Mouse (Mus musculus) bone marrow, adult 2 months (tissue): ENCODE measurements around the gene Mapk8ip3.

Experiments
- CTCF ChIP-seq: fragments of 200-500 bp; IDR thresholded peaks from 2 replicates; pipeline ENCODE4 v1.5.1; 2011; ENCODE audit warnings: low read length, control low read depth; ENCODE audit not compliant: control insufficient read depth, insufficient read depth
- POLR2A ChIP-seq: fragments of 200-500 bp; IDR thresholded peaks from 2 replicates; pipeline ENCODE4 v1.6.1; 2011; ENCODE audit warnings: low read depth, mild to moderate bottlenecking, control low read depth, low read length, borderline replicate concordance; ENCODE audit not compliant: control insufficient read depth

DNA sequence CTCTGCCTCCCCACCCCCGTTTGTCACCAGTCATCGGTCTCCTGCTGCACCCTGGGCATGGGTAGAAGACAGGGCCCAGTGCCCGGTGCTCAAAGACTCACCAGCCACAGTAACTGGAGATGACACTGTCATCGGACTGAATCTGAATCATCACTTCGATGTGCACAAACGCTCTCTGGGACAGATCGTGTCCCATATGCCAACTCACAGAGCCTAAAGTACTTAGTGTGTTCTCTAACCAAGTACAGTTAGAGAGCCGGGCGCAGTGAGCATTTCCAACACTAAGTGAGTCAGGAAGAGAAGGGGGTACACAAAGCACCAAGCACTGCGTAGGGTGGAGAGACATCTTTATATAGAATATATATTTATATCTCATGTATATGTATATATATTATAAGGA, 68.9 kb downstream of the Mapk8ip3 start:
- no peak for TF ChIP-seq POLR2A
- TF ChIP-seq CTCF: no peak
